Mouse (Mus musculus) CH12.LX (cell line): ENCODE results near the gene 2010300C02Rik. TPM values are rescaled to one million over a fixed set of nuclear protein-coding genes. Genes with fewer than 3 reads are reported as not detected.

ENCODE experiments used
- DNase-seq: peaks from one replicate; pipeline ENCODE4 v3.0.0-alpha.2; 2013; ENCODE audit errors: extremely low read depth
- H3K27ac ChIP-seq: 2 replicates; pipeline ENCODE4 v1.5.1; 2012; ENCODE audit warnings: low read depth, mild to moderate bottlenecking, control low read depth, moderate library complexity; ENCODE audit not compliant: insufficient read depth
- H3K27me3 ChIP-seq: replicated peaks from 2 replicates; pipeline ENCODE3; 2012; ENCODE audit warnings: inconsistent platforms
- H3K36me3 ChIP-seq, 2 experiments: replicated peaks in 1 of 2; 2 replicates each; pipeline versions ENCODE3 to v1.6.1; 2012; ENCODE audit warnings: inconsistent platforms in 1 of 2, low read length in 1 of 2, mild to moderate bottlenecking in 1 of 2, mixed read lengths in 1 of 2, moderate library complexity in 1 of 2; ENCODE audit not compliant: control insufficient read depth in 1 of 2, insufficient read depth in 1 of 2
- H3K4me1 ChIP-seq, 2 experiments: 2 replicates each; pipeline ENCODE4 v1.6.1; 2012; ENCODE audit warnings: inconsistent platforms in 1 of 2, moderate library complexity in 1 of 2; ENCODE audit not compliant: insufficient read depth in 2 of 2, control insufficient read depth in 1 of 2
- H3K4me2 ChIP-seq: 2 replicates; pipeline ENCODE4 v1.6.1; 2012; ENCODE audit warnings: low read depth, mild to moderate bottlenecking, control low read depth; ENCODE audit not compliant: poor library complexity, insufficient read depth, severe bottlenecking
- H3K4me3 ChIP-seq, 3 experiments: fragments of 150-350 bp in 1 of 3; sonication (generic) in 1 of 3; replicated peaks in 1 of 3; 2 replicates each; pipeline versions ENCODE3 to v1.5.1; 2011 to 2012; ENCODE audit warnings: low read depth in 2 of 3, low read length in 2 of 3, mild to moderate bottlenecking in 2 of 3, moderate library complexity in 2 of 3, control low read depth in 1 of 3, improper control_type of control experiment in 1 of 3, inconsistent platforms in 1 of 3, mixed read lengths in 1 of 3; ENCODE audit not compliant: poor library complexity in 1 of 3
- H3K79me2 ChIP-seq: replicated peaks from 2 replicates; pipeline ENCODE4 v1.6.1; 2012; ENCODE audit warnings: mild to moderate bottlenecking, moderate library complexity; ENCODE audit not compliant: control insufficient read depth, poor library complexity, insufficient read depth, severe bottlenecking; ENCODE audit errors: extremely low read depth
- H3K9ac ChIP-seq: 2 replicates; pipeline ENCODE4 v1.6.1; 2012; ENCODE audit warnings: low read depth, mild to moderate bottlenecking, control low read depth, moderate library complexity; ENCODE audit not compliant: insufficient read depth
- H3K9me3 ChIP-seq: replicated peaks from 2 replicates; pipeline ENCODE3; 2012; ENCODE audit warnings: low read length, inconsistent platforms, mixed read lengths
- CHD1 ChIP-seq: IDR thresholded peaks from 2 replicates; pipeline ENCODE4 v1.6.1; 2012; ENCODE audit warnings: low read depth, low read length, improper control_type of control experiment, inconsistent platforms
- JUN ChIP-seq: IDR thresholded peaks from 2 replicates; pipeline ENCODE4 v1.6.1; 2011; ENCODE audit warnings: low read depth, mild to moderate bottlenecking, low read length, improper control_type of control experiment, moderate library complexity; ENCODE audit not compliant: insufficient read depth
- KAT2A ChIP-seq: IDR thresholded peaks from 2 replicates; pipeline ENCODE4 v1.6.1; 2012; ENCODE audit warnings: low read length, improper control_type of control experiment, inconsistent platforms; ENCODE audit not compliant: insufficient replicate concordance
- MAZ ChIP-seq: IDR thresholded peaks from 2 replicates; pipeline ENCODE4 v1.6.1; 2012; ENCODE audit warnings: low read depth, mild to moderate bottlenecking, inconsistent platforms, low read length, improper control_type of control experiment, moderate library complexity
- MXI1 ChIP-seq: IDR thresholded peaks from 2 replicates; pipeline ENCODE4 v1.6.1; 2011; ENCODE audit warnings: mild to moderate bottlenecking, low read depth, low read length, improper control_type of control experiment
- PAX5 ChIP-seq: IDR thresholded peaks from 2 replicates; pipeline ENCODE4 v1.6.1; 2012; ENCODE audit warnings: low read length, inconsistent platforms, mixed read lengths
- TBP ChIP-seq: conservative IDR thresholded peaks from 2 replicates; pipeline ENCODE4 v1.6.1; 2011; ENCODE audit warnings: low read depth, low read length, improper control_type of control experiment
- TCF12 ChIP-seq: IDR thresholded peaks from 2 replicates; pipeline ENCODE4 v1.6.1; 2014; ENCODE audit warnings: low read depth, mild to moderate bottlenecking, inconsistent platforms, low read length, improper control_type of control experiment
- ZKSCAN1 ChIP-seq: IDR thresholded peaks from 2 replicates; pipeline ENCODE4 v1.6.1; 2012; ENCODE audit warnings: low read depth, inconsistent platforms, low read length, improper control_type of control experiment, borderline replicate concordance
- ZNF384 ChIP-seq: IDR thresholded peaks from 2 replicates; pipeline ENCODE4 v1.6.1; 2012; ENCODE audit warnings: low read depth, low read length, improper control_type of control experiment, inconsistent platforms
- dilution Hi-C: fragments of 300-500 bp; cut with MboI; formaldehyde crosslinking; loops from 2 replicates; pipeline ENCODE4 v1.14.3; 2020; ENCODE audit warnings: low sequenced_read_pairs; ENCODE audit not compliant: extremely low pct_unique_long_range_greater_than_20kb, extremely low pct_ligation_motif_present
- in situ Hi-C: fragments of 300-500 bp; cut with MboI; formaldehyde crosslinking; loops from 3 replicates; pipeline ENCODE4 v1.14.3; 2019; ENCODE audit warnings: low sequenced_read_pairs, low pct_ligation_motif_present, low pct_unique_long_range_greater_than_20kb, mixed read lengths
- polyA plus RNA-seq: library from polyadenylated mRNA; unstranded; fragments of >175 nt; gene quantifications from 2 replicates; pipeline ENCODE4 v1.2.1, GENCODE M21; 2012; ENCODE audit warnings: low read depth; ENCODE audit not compliant: insufficient read length
- total RNA-seq, 2 experiments: library from RNA; depleted of rRNA; stranded (reverse); fragments of 300-350 nt in 1 of 2; fragments of >200 nt in 1 of 2; gene quantifications; 2 replicates each; pipeline ENCODE4 v1.2.3; 2012 to 2014

2010300C02Rik gene
- total and polyA plus RNA-seq, 3 experiments: 0.08 to 0.25 (median 0.09) TPM

- no peak overlapping the region for H3K27ac ChIP-seq
- no peaks in the 10 kb centered on the region for H3K27me3 ChIP-seq
- peaks cover 0 to 3% of the 10 kb centered on the region in 2 experiments; a peak in 1 of 4 replicates for H3K4me1 ChIP-seq
- H3K9me3 ChIP-seq: no peaks in the 10 kb centered on the region
- DNase-seq: no peak
- in situ Hi-C loops (no loop called here), dilution Hi-C loops (no loop called here)
- no peak for TF ChIP-seq ZKSCAN1
- TF ChIP-seq CHD1: no peak
- H3K4me3 ChIP-seq: no peak overlapping the region
- H3K79me2 ChIP-seq: no peaks in the 10 kb centered on the region
- no peaks in the 10 kb centered on the region for H3K36me3 ChIP-seq
- H3K9ac ChIP-seq: no peak overlapping the region
- no peak overlapping the region for H3K4me2 ChIP-seq
These were observed 15.0 kb upstream of the 2010300C02Rik start for GRCm38 (mm10) chr1:37734841-37735240.

- H3K27ac ChIP-seq: no peak overlapping the region
- no peak for DNase-seq
- H3K4me2 ChIP-seq: no peak overlapping the region
- H3K27me3 ChIP-seq: no peaks in the 10 kb centered on the region
- in situ Hi-C loops (no loop called here), dilution Hi-C loops (no loop called here)
- no peak overlapping the region for H3K4me3 ChIP-seq
- no peaks in the 10 kb centered on the region for H3K36me3 ChIP-seq
- no peaks in the 10 kb centered on the region for H3K9me3 ChIP-seq
- H3K4me1 ChIP-seq: peaks cover 0 to 2% of the 10 kb centered on the region in 2 experiments; a peak in 1 of 4 replicates
- H3K79me2 ChIP-seq: no peaks in the 10 kb centered on the region
- no peak for TF ChIP-seq TBP
- TF ChIP-seq ZNF384: no peak
- no peak for TF ChIP-seq PAX5
- TF ChIP-seq TCF12: no peak
- no peak for TF ChIP-seq JUN
- TF ChIP-seq MXI1: no peak
- no peak for TF ChIP-seq KAT2A
- H3K9ac ChIP-seq: no peak overlapping the region
These were observed 9.5 kb upstream of the 2010300C02Rik start for GRCm38 (mm10) chr1:37729353-37729752.

GRCm38 (mm10) chr1:37728053-37728452, 8.2 kb upstream of the 2010300C02Rik start:
- DNase-seq: no peak

More at GRCm38 (mm10) chr1:37728053-37728452, 8.2 kb upstream of the 2010300C02Rik start:
- Histone ChIP-seq H3K9ac (no peak overlapping the region), H3K4me3 (no peak overlapping the region), H3K27ac (no peak overlapping the region), H3K9me3 (no peaks in the 10 kb centered on the region), H3K4me2 (no peak overlapping the region; the same call in 1 of the 2 replicates), H3K27me3 (no peaks in the 10 kb centered on the region), H3K4me1 (no peaks in the 10 kb centered on the region), H3K79me2 (no peaks in the 10 kb centered on the region), H3K36me3 (no peaks in the 10 kb centered on the region)
- in situ Hi-C loops: no loop called here
- TF ChIP-seq TCF12 (no peak), MAZ (no peak)
- dilution Hi-C loops: no loop called here
